Mouse (Mus musculus) colon, adult 2 months (tissue): ENCODE measurements around the gene Akr1d1. TPM values are rescaled to one million over a fixed set of nuclear protein-coding genes. Genes with fewer than 3 reads are reported as not detected.

ENCODE experiments used
- polyA plus RNA-seq: library from polyadenylated mRNA; depleted of rRNA; stranded (reverse); fragments of >200 nt; gene quantifications from 2 replicates; pipeline ENCODE4 v1.2.3, GENCODE M21; 2012; rRNA removed

Akr1d1 gene
- not detected in 2 replicates for polyA plus RNA-seq

DNA sequence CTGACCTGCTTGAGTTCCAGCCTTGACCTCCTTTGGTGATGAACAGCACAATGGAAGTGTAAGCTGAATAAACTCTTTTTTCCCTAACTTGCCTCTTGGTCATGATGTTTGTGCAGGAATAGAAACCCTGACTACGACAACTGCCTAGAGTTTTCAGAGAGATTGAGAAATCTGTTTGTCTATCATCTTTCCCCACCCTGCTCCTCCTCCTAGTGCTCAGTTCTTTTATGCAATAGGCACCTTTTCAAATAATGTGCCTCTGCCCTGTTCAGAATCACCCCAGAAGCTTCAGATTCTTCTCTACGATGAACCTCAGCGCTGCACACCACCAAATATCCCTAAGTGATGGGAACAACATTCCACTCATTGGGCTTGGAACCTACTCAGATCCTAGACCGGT, at the start of gene Akr1d1:
TSS of gene Akr1d1 (plus strand) at position 234 of the 400 bp plus-strand sequence.

Other genes starting within 250 kb of the Akr1d1 start
- gene Dgki, start 230.0 kb upstream of the Akr1d1 start, polyA plus RNA-seq = 0.28 and 0.41 TPM in 2 replicates
- gene Creb3l2, start 88.0 kb upstream of the Akr1d1 start, polyA plus RNA-seq = 7.7 and 8.6 TPM in 2 replicates